Mouse (Mus musculus): ENCODE measurements around the gene Tmem38a. TPM values are rescaled to one million over a fixed set of nuclear protein-coding genes. Genes with fewer than 3 reads are reported as not detected.

The Tmem38a gene
- total RNA-seq, 2 experiments from 2014 or later = 79.5 to 82.5 TPM

DNA sequence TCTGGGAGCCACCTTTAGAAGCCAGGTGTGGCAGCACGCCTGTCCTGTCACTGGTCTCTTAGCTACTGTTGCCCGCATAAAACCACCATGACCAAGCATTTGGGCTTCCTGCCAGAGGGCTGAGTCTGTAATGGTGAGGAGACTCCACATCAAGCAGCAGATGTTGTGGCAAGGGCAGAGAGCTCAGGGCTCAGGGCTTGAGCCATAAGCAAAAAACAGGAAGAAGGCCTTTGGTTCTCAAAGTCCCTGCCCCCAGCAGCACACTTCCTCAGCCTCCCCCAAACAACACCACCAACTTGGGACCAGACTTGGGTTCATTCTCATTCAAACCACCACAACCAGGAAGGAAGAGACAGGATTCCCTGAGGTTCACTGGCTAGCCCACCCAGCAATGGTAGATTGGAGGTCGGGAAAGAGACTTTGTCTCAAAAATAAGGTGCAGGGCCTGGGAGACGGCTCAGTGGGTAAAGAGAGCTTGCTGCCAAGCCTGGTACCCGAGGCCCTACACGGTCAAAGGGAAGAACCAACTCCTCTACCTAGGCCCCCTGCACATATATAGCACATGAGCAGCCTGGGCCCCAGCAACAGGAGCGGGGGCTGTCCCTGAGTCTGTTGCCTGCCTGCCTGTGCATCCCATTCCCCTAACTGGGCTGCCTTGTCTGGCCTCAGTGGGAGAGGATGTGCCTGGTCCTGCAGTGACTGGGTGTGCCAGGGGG, 11.4 kb downstream of the Tmem38a start:
- peak in 1 of 2 experiments; percentile 35 for DNase-seq (ENCODE audit: low spot score in 2 of 2)

GRCm38 (mm10) chr8:72584390-72584789, 12.5 kb downstream of the Tmem38a start:
- DNase-seq (ENCODE audit: low spot score in 2 of 2) = no peak

DNA sequence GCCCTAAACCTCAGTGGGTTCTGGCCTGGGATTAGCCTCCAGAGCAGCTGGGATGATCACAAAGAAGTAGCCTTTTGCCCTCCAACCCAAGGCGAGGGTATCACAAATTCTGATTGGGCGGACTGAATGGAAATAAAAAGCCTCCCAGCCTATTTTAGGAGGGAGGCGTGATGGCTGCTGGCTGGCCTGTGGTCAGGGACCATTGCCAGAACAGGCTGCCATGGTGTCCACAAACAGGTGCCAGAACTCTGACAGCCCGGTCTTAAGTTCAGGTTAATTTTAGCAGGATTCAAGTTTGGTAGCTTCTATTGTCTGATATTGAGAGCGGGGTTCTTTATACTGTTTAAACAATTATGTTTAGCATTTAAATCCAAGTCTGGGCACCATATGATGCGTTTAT, 16.0 kb downstream of the Tmem38a start:
- DNase-seq (ENCODE audit: low spot score in 2 of 2) = peak; percentile 43

- no peak for DNase-seq (ENCODE audit: low spot score in 2 of 2)
Observed at GRCm38 (mm10) chr8:72588865-72589264, 17.0 kb downstream of the Tmem38a start.

GRCm38 (mm10) chr8:72589286-72589685, 17.4 kb downstream of the Tmem38a start:
- peak; percentile 35 to 47 for DNase-seq (ENCODE audit: low spot score in 2 of 2)

GRCm38 (mm10) chr8:72590198-72590597, 18.3 kb downstream of the Tmem38a start:
- DNase-seq (ENCODE audit: low spot score in 2 of 2) = peak; percentile 61 to 70

Small RNA genes within 50 kb of the gene (microRNA-seq; reads per million reads assigned to microRNA genes)
- gene Gm28019 = 0 reads per million in 2 experiments

Other genes with a start within 250 kb of the Tmem38a start
- 10 to 100 TPM; 73.3 to 73.5 TPM for gene Eps15l1, start 150.6 kb upstream of the Tmem38a start, total RNA-seq (2021)
- gene Calr3, start 128.2 kb upstream of the Tmem38a start, total RNA-seq (2021) = 1 to 10 TPM in 1 of 2 experiments, under 1 TPM in 1; 0.67 to 1.2 TPM
- 10 to 100 TPM; 11.0 to 13.0 TPM for gene 1700030K09Rik, start 128.2 kb upstream of the Tmem38a start, total RNA-seq (2021)
- gene Cherp, start 96.8 kb upstream of the Tmem38a start, total RNA-seq (2021) = 10 to 100 TPM; 61.5 to 69.8 TPM
- 10 to 100 TPM; 37.6 to 40.2 TPM for gene Slc35e1, start 79.4 kb upstream of the Tmem38a start, total RNA-seq (2021)
- 1 to 10 TPM; 8.9 to 9.2 TPM for gene Med26, start 23.8 kb upstream of the Tmem38a start, total RNA-seq (2021)
- gene Smim7, start 967 bp upstream of the Tmem38a start, total RNA-seq (2021) = 100 to 1,000 TPM; 119 to 128 TPM
- 10 to 100 TPM; 31.9 to 37.4 TPM for gene Nwd1, start 74.7 kb downstream of the Tmem38a start, total RNA-seq (2021)
- 100 to 1,000 TPM; 166 to 174 TPM for gene Sin3b, start 151.2 kb downstream of the Tmem38a start, total RNA-seq (2021)
- under 1 TPM; 0.21 to 0.25 TPM for gene F2rl3, start 189.8 kb downstream of the Tmem38a start, total RNA-seq (2021)

All from layer of hippocampus, postnatal 10 days (tissue).